Mouse (Mus musculus) neural tube, embryonic 12.5 days (tissue): ENCODE results near the gene B3gnt7. TPM values are rescaled to one million over a fixed set of nuclear protein-coding genes. Genes with fewer than 3 reads are reported as not detected.
A peak's percentile ranks its signal among the peaks of the same experiment; 100 is the strongest.

Source experiments
- ATAC-seq: fragments of 200-750 bp; cut with Nextera tagmentation; 2 replicates; pipeline ENCODE4 v1.8.0; 2017; ENCODE audit warnings: low read depth, mild to moderate bottlenecking, moderate TSS enrichment, moderate library complexity; ENCODE audit not compliant: low FRiP score
- H3K27ac ChIP-seq: fragments of 300-500 bp; sonication (generic); 2 replicates; pipeline ENCODE4 v1.5.1; 2016
- H3K27me3 ChIP-seq: fragments of 300-500 bp; sonication (generic); replicated peaks from 2 replicates; pipeline ENCODE4 v1.6.1; 2016; ENCODE audit warnings: mild to moderate bottlenecking
- H3K36me3 ChIP-seq: fragments of 300-500 bp; sonication (generic); 2 replicates; pipeline ENCODE4 v1.6.1; 2016; ENCODE audit warnings: mild to moderate bottlenecking
- H3K4me1 ChIP-seq: fragments of 300-500 bp; sonication (generic); 2 replicates; pipeline ENCODE4 v1.6.1; 2016
- H3K4me2 ChIP-seq: fragments of 300-500 bp; sonication (generic); replicated peaks from 2 replicates; pipeline ENCODE4 v1.6.1; 2016; ENCODE audit warnings: mild to moderate bottlenecking
- H3K4me3 ChIP-seq: fragments of 300-500 bp; sonication (generic); 2 replicates; pipeline ENCODE4 v1.5.1; 2016
- H3K9ac ChIP-seq: fragments of 300-500 bp; sonication (generic); 2 replicates; pipeline ENCODE4 v1.6.1; 2016; ENCODE audit warnings: mild to moderate bottlenecking
- H3K9me3 ChIP-seq: fragments of 300-500 bp; sonication (generic); 2 replicates; pipeline ENCODE4 v1.6.1; 2016; ENCODE audit warnings: mild to moderate bottlenecking
- WGBS: fragments of 180-500 bp; shearing (Covaris S2); methylation state at CpG from one replicate; pipeline ENCODE4 v1.1.7; 2016; 5-methylcytosine and 5-hydroxymethylcytosine counted together
- microRNA-seq: library from miRNA; unstranded; fragments of <30 nt; microRNA quantifications from one replicate; pipeline ENCODE4, GENCODE M21; 2017
- polyA plus RNA-seq: library from polyadenylated mRNA; unstranded; fragments of >200 nt; fragmentation: Nextera tagmentation; extraction: Ambion mirVana; gene quantifications from 2 replicates; pipeline ENCODE4 v1.2.1, GENCODE M21; 2016

Gene B3gnt7
- polyA plus RNA-seq, 1 experiment from 2014 or later = 3.1 TPM

DNA sequence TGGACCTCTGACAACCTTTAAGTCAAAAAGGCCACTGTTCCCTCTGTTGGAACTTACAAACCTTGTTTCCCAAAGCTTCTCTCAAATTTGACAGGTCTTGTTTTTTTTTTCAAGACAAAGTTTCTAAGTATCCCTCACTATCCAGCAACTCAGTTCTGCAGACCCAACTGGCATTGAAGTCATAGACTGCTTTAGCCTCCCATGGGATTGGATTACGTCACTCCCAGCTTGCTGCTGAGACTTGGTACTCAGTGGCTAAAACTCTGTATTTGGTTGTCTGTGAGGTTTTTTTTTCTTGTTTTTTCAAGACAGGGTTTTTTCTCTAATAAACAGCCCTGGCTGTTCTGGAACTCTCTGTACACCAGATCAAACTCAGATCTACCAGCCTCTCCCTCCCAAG lies 47.1 kb downstream of the B3gnt7 start:
- ATAC-seq = no peak

DNA sequence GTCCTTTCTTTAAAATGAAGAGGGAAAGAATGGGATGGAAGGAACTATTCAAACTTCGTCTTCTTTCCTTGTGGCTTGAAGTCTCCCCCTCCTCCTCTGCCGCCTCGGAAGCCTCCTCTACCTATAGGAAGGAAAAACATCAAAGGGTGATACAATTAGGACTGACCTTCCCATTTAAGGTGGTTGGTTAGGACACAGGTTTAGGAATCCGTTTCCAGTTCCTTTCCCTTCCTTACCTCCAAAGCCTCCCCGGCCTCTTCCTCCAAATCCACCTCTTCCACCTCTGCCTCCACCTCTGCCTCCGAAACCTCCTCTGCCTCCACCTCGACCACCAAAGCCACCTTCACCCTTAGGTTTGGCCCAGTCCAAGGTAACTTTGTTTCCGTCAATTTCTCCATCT lies 47.9 kb downstream of the B3gnt7 start:
- ATAC-seq = no peak
- Histone ChIP-seq H3K4me2 (no peak overlapping the region), H3K4me3 (no peak overlapping the region), H3K27me3 (no peaks in the 10 kb centered on the region), H3K27ac (no peak overlapping the region), H3K36me3 (peaks cover 75% of the 10 kb centered on the region), H3K9ac (no peak overlapping the region), H3K4me1 (no peaks in the 10 kb centered on the region), H3K9me3 (no peaks in the 10 kb centered on the region)
- 90% methylated on average over 8 of the region's 8 CpGs for WGBS

More for the DNA sequence above, 47.1 kb downstream of the B3gnt7 start:
- H3K27ac ChIP-seq = no peak overlapping the region
- H3K4me1 ChIP-seq = no peaks in the 10 kb centered on the region
- H3K27me3 ChIP-seq = no peaks in the 10 kb centered on the region
- no peak overlapping the region for H3K4me2 ChIP-seq
- H3K9me3 ChIP-seq = no peaks in the 10 kb centered on the region
- H3K36me3 ChIP-seq = peaks cover 66% of the 10 kb centered on the region
- no peak overlapping the region for H3K4me3 ChIP-seq
- no peak overlapping the region for H3K9ac ChIP-seq
- 92% methylated on average over 1 of the region's 1 CpGs for WGBS

DNA sequence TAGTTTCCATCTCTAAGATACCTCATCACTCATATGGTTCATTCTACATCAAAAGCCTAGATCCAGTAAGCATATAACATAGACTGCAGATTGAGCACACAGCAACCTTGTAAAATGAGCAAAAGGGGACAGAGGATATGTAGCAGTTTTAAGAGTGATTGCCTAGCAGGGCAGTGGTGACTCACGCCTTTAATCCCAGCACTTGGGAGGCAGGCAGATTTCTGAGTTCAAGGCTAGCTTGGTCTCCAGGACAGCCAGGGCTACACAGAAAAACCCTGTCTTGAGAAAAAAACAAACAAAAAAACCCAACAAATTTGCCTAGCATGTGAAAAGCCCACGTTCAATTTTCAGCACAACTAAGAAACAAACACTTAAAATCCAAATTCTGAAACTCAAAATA lies 51.6 kb downstream of the B3gnt7 start:
- no peak for ATAC-seq
- no peak overlapping the region for H3K27ac ChIP-seq
- H3K4me2 ChIP-seq = no peak overlapping the region
- H3K36me3 ChIP-seq = peaks cover 82% of the 10 kb centered on the region
- H3K9me3 ChIP-seq = no peaks in the 10 kb centered on the region
- 89% methylated on average over 2 of the region's 2 CpGs for WGBS
- no peaks in the 10 kb centered on the region for H3K27me3 ChIP-seq
- H3K9ac ChIP-seq = no peak overlapping the region
- H3K4me3 ChIP-seq = no peak overlapping the region
- H3K4me1 ChIP-seq = peaks cover 7% of the 10 kb centered on the region

Small RNA genes lying within 50 kb of the gene (microRNA-seq; reads per million reads assigned to microRNA genes)
- gene mmu-mir-3535 = 35.8 reads per million, percentile 38 among the genes with 10 or more reads in this experiment

Other genes starting within 250 kb of the B3gnt7 start
- 194 and 210 TPM in 2 replicates for gene Psmd1, start 238.4 kb upstream of the B3gnt7 start, polyA plus RNA-seq
- gene Htr2b, start 190.9 kb upstream of the B3gnt7 start, polyA plus RNA-seq = 0.27 and 0.42 TPM in 2 replicates
- not detected in 2 replicates for gene Gm21972, start 169.2 kb upstream of the B3gnt7 start, polyA plus RNA-seq
- 36.7 and 37.0 TPM in 2 replicates for gene Armc9, start 148.1 kb upstream of the B3gnt7 start, polyA plus RNA-seq
- gene Ncl, start 56.6 kb downstream of the B3gnt7 start, polyA plus RNA-seq = 306 and 360 TPM in 2 replicates
- gene Nmur1, start 123.4 kb downstream of the B3gnt7 start, polyA plus RNA-seq = 0.15 and 0.40 TPM in 2 replicates
- not detected in 2 replicates for gene Tex44, start 123.5 kb downstream of the B3gnt7 start, polyA plus RNA-seq
- 2,887 and 2,907 TPM in 2 replicates for gene Ptma, start 223.9 kb downstream of the B3gnt7 start, polyA plus RNA-seq